Mouse (Mus musculus) limb, embryonic 14.5 days (tissue): ENCODE measurements around the gene Rptor. TPM values are rescaled to one million over a fixed set of nuclear protein-coding genes. Genes with fewer than 3 reads are reported as not detected.

Source experiments
- ATAC-seq: fragments of 200-750 bp; cut with Nextera tagmentation; 2 replicates; pipeline ENCODE4 v1.8.0; 2017; ENCODE audit warnings: low read depth, moderate number of reproducible peaks, moderate TSS enrichment; ENCODE audit not compliant: low FRiP score
- DNase-seq: peaks from one replicate; pipeline ENCODE4 v3.0.0-alpha.2; 2015; ENCODE audit warnings: low spot score
- H3K27ac ChIP-seq: fragments of 300-500 bp; sonication (generic); replicated peaks from 2 replicates; pipeline ENCODE4 v1.5.1; 2014; ENCODE audit warnings: low read depth, mild to moderate bottlenecking, low read length, moderate library complexity, mixed read lengths
- H3K27me3 ChIP-seq: fragments of 300-500 bp; sonication (generic); 2 replicates; pipeline ENCODE4 v1.6.1; 2014; ENCODE audit warnings: low read length, mixed read lengths; ENCODE audit not compliant: control insufficient read depth, insufficient read depth
- H3K36me3 ChIP-seq: fragments of 300-500 bp; sonication (generic); 2 replicates; pipeline ENCODE4 v1.6.1; 2014; ENCODE audit warnings: mild to moderate bottlenecking, low read length, moderate library complexity, mixed read lengths; ENCODE audit not compliant: control insufficient read depth, insufficient read depth
- H3K4me1 ChIP-seq: fragments of 300-500 bp; sonication (generic); 2 replicates; pipeline ENCODE4 v1.6.1; 2014; ENCODE audit warnings: antibody characterized with exemption, low read length, mixed read lengths; ENCODE audit not compliant: control insufficient read depth, insufficient read depth
- H3K4me2 ChIP-seq: fragments of 300-500 bp; sonication (generic); replicated peaks from 2 replicates; pipeline ENCODE4 v1.6.1; 2014; ENCODE audit warnings: low read depth, mild to moderate bottlenecking, low read length, moderate library complexity; ENCODE audit not compliant: severe bottlenecking
- H3K4me3 ChIP-seq: fragments of 300-500 bp; sonication (generic); replicated peaks from 2 replicates; pipeline ENCODE4 v1.5.1; 2014; ENCODE audit warnings: low read length
- H3K9ac ChIP-seq: fragments of 300-500 bp; sonication (generic); 2 replicates; pipeline ENCODE4 v1.6.1; 2014; ENCODE audit warnings: mild to moderate bottlenecking, low read depth, low read length, moderate library complexity; ENCODE audit not compliant: severe bottlenecking
- H3K9me3 ChIP-seq: fragments of 300-500 bp; sonication (generic); 2 replicates; pipeline ENCODE4 v1.6.1; 2016; ENCODE audit warnings: low read length; ENCODE audit not compliant: control insufficient read depth
- POLR2A ChIP-seq: fragments of 200-500 bp; IDR thresholded peaks from 2 replicates; pipeline ENCODE4 v1.8.0; 2012; ENCODE audit warnings: inconsistent platforms, mild to moderate bottlenecking, moderate library complexity, borderline replicate concordance; ENCODE audit not compliant: insufficient read depth, insufficient read length; ENCODE audit errors: extremely low read depth
- WGBS: fragments of 180-500 bp; shearing (Covaris S2); extraction: QIAGEN DNeasy Blood & Tissue Kit; methylation state at CpG from one replicate; pipeline ENCODE4 v1.1.7; 2014; 5-methylcytosine and 5-hydroxymethylcytosine counted together
- polyA plus RNA-seq, 2 experiments: library from polyadenylated mRNA; depleted of rRNA in 1 of 2; stranded (reverse) in 1 of 2; unstranded in 1 of 2; fragments of >200 nt; fragmentation: Nextera tagmentation in 1 of 2; extraction: Ambion mirVana in 1 of 2; gene quantifications; 2 replicates each; pipeline versions ENCODE4 v1.2.1 to v1.2.3; 2012 to 2014

Rptor gene
- polyA plus RNA-seq, 2 experiments, result 13.7 to 24.3 TPM

DNA sequence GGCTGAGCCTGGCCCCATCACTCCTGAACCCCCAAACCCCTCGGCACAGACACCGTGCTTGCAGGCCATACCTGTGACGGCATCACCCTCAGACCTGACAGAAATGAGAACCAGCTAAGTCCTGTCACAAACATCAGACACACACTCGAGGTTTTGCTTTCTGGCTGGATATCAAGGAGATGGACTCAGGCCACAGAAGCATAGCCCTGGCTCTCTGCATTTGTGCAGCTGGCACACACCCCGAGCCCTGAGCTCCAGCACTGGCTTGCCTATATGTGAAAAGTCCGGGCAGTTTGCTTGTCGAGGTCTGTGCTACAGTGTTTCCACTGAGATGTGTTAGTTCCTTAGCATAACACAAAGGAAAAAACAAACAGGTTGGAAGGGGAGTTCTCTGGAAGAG, 305.0 kb downstream of the Rptor start:
- H3K9me3 ChIP-seq, result no peaks in the 10 kb centered on the region
- no peaks in the 10 kb centered on the region for H3K27me3 ChIP-seq
- DNase-seq (no peak), ATAC-seq (no peak)
- H3K4me2 ChIP-seq, result no peak overlapping the region
- H3K4me3 ChIP-seq, result no peak overlapping the region
- H3K36me3 ChIP-seq, result no peaks in the 10 kb centered on the region
- WGBS, result 53% methylated on average over 7 of the region's 7 CpGs
- H3K9ac ChIP-seq, result no peak overlapping the region
- no peak overlapping the region for H3K27ac ChIP-seq
- H3K4me1 ChIP-seq, result peaks cover 8% of the 10 kb centered on the region; the same call in 1 of the 2 replicates
- TF ChIP-seq POLR2A, result no peak

GRCm38 (mm10) chr11:119909436-119909835, 306.7 kb downstream of the Rptor start:
- Histone ChIP-seq H3K4me1 (peaks cover 17% of the 10 kb centered on the region), H3K9me3 (no peaks in the 10 kb centered on the region), H3K27me3 (no peaks in the 10 kb centered on the region), H3K4me2 (no peak overlapping the region), H3K27ac (no peak overlapping the region), H3K36me3 (no peaks in the 10 kb centered on the region), H3K4me3 (no peak overlapping the region), H3K9ac (no peak overlapping the region)
- 3% methylated on average over 5 of the region's 5 CpGs for WGBS
- ATAC-seq (no peak), DNase-seq (peak; percentile 62)
- no peak for TF ChIP-seq POLR2A

DNA sequence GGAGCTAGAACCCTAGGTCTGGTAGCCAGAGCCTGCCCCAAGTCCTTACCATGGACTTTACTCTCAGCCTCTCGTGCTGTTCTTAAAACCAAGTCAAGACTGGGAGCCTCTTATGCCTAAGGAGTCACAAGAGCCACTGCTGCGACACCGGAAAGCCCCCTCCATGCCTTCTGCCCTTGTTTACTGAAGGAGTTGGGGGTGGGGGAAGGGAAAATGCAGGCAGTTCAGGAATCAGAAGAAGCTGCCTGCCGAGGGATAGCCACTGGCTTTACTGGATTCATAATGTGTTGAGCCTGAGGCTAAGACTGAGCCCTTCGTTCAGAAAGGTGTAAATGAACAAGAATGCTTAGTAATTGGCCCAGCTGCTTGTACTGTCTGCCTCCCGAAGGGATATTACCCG, 310.1 kb downstream of the Rptor start:
- no peak overlapping the region for H3K27ac ChIP-seq
- DNase-seq, result no peak

DNA sequence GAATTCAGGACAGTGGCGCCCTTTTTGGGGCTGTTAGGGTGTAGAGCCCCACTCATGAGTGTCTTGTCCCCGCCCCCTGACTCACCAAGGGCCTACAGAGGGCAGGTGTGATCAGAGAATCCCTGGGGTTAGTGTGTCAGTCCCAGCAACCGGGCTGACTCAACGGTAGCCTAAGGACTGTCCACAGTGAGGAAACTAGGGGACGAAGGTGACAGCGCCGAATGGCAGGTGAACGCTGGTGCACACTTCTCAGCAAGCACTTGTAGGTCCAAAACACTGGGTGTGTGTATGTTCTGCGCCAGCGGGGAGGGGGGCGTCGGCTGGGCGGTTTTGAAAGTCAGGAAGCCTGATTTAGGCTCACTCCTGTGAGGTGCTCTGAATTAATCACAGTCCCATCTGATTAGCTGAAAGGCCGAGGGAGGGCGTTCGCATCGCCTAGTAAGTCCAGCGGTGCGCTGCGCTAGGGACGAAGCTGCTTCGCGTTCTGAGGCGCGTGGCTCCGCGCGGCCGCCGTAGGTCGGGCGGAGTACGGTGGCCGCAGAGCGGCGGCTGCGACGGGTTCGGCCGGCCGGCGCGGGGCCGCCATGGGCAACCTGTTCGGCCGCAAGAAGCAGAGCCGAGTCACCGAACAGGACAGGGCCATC, 310.7 kb downstream of the Rptor start, which contains the start of gene Chmp6:
Gene Chmp6 (plus strand): TSS at position 151 of the 644 bp plus-strand sequence.
- peak within 1 kb of the TSS; percentile 74 for H3K27ac ChIP-seq
- ATAC-seq, result peak; percentile 85
- H3K4me2 ChIP-seq, result peak within 1 kb of the TSS; percentile 87
- no peaks in the 10 kb centered on the region for H3K27me3 ChIP-seq
- peaks cover 23% of the 10 kb centered on the region for H3K4me1 ChIP-seq
- TF ChIP-seq POLR2A, result peak; percentile 21; the same call in 1 of the 2 replicates
- DNase-seq, result peak; percentile 79
- under 1% methylated on average over 45 of the region's 48 CpGs for WGBS
- H3K4me3 ChIP-seq, result peak within 1 kb of the TSS; percentile 77
- H3K9me3 ChIP-seq, result no peaks in the 10 kb centered on the region
- peak within 1 kb of the TSS; percentile 97 for H3K9ac ChIP-seq
- H3K36me3 ChIP-seq, result peaks cover 29% of the 10 kb centered on the region

More for the DNA sequence above, 310.1 kb downstream of the Rptor start:
- H3K9me3 ChIP-seq, result no peaks in the 10 kb centered on the region
- no peak; the same call in 1 of the 2 replicates for ATAC-seq
- 6% methylated on average over 7 of the region's 7 CpGs for WGBS
- no peaks in the 10 kb centered on the region for H3K27me3 ChIP-seq
- peak overlapping the region; percentile 77 for H3K4me3 ChIP-seq
- peak overlapping the region; percentile 87 for H3K4me2 ChIP-seq
- H3K9ac ChIP-seq, result peak overlapping the region; percentile 97
- H3K36me3 ChIP-seq, result peaks cover 23% of the 10 kb centered on the region
- peaks cover 23% of the 10 kb centered on the region for H3K4me1 ChIP-seq
- TF ChIP-seq POLR2A, result no peak

DNA sequence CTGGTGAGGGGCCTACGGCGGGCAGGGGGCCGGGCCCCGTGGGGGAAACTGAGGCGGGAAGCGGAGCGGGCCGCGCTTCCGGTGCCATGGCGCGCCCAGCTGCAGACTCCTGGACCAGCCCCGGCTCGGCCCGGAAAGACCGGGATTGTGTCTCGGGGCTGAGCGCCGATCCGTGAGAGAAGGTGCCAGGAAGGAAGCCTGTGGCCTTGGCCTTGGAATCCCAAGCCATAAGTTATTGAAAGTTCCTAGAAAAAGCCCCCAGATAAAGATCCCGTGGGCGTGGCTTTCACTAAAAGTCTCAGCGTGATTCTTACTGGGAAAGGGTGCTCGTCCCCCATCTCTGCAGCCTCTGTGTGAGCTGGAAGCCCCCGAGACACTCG, 311.2 kb downstream of the Rptor start:
- Histone ChIP-seq H3K27me3 (no peaks in the 10 kb centered on the region), H3K36me3 (peaks cover 34% of the 10 kb centered on the region), H3K4me1 (peaks cover 23% of the 10 kb centered on the region), H3K4me2 (peak overlapping the region; percentile 87), H3K9me3 (no peaks in the 10 kb centered on the region), H3K9ac (peak overlapping the region; percentile 97), H3K4me3 (peak overlapping the region; percentile 77), H3K27ac (peak overlapping the region; percentile 74)
- no peak for TF ChIP-seq POLR2A
- DNase-seq, result no peak
- under 1% methylated on average over 23 of the region's 26 CpGs for WGBS
- ATAC-seq, result peak; percentile 19
